Mouse (Mus musculus) liver, adult 2 months (tissue): ENCODE measurements around the gene Fgfr2.

Source experiments
- CTCF ChIP-seq: fragments of 200-500 bp; IDR thresholded peaks from 2 replicates; pipeline ENCODE4 v1.5.1; 2011; ENCODE audit warnings: low read depth, low read length, control low read depth
- POLR2A ChIP-seq: fragments of 200-500 bp; IDR thresholded peaks from 2 replicates; pipeline ENCODE4 v1.6.1; 2011; ENCODE audit warnings: low read length, control low read depth; ENCODE audit not compliant: insufficient read depth; ENCODE audit errors: extremely low read depth

- TF ChIP-seq CTCF (no peak), POLR2A (no peak)
These were observed 2816.1 kb downstream of the Fgfr2 start for GRCm38 (mm10) chr7:130307036-130307435.
